Mouse (Mus musculus) gastrocnemius, postnatal 14 days (tissue): ENCODE data around the gene Nufip1. TPM values are rescaled to one million over a fixed set of nuclear protein-coding genes. Genes with fewer than 3 reads are reported as not detected.
A peak's percentile ranks its signal among the peaks of the same experiment; 100 is the strongest.

ENCODE experiments used
- DNase-seq: peaks from one replicate; pipeline ENCODE4 v3.0.0; 2021; ENCODE audit warnings: mixed read lengths
- intact Hi-C: fragments of 180-260 bp; cut with DNase I; formaldehyde crosslinking; loops from one replicate; pipeline ENCODE4 v1.15.1; 2025; ENCODE audit warnings: low total_unique reads
- long read RNA-seq, 2 experiments: library from polyadenylated mRNA; stranded (forward); transcript quantifications; one replicate each; pipeline ENCODE4 v2.0.0; 2021
- total RNA-seq, 2 experiments: library from RNA; stranded (reverse); gene quantifications; 2 replicates each; pipeline ENCODE4 v1.2.3; 2021

The Nufip1 gene
- total RNA-seq: 1 to 10 TPM; 3.6 to 3.8 TPM
- long read RNA-seq, experiment 1, transcript Nufip1-201 (10 exons, 3,974 nt): major isoform, 9 of 9 reads
- long read RNA-seq, experiment 1, partial matches to known transcripts: 0 of 9 reads
- long read RNA-seq, experiment 1, other reads (novel, unspliced or antisense): 0 of 9 reads
- long read RNA-seq, experiment 2, transcript Nufip1-201 (10 exons, 3,974 nt): major isoform, 9 of 10 reads
- long read RNA-seq, experiment 2, partial matches to known transcripts: 0 of 10 reads
- long read RNA-seq, experiment 2, other reads (novel, unspliced or antisense): 1 of 10 reads

GRCm38 (mm10) chr14:76110396-76111221 is at the start of gene Nufip1, which contains the start of gene Gpalpp1:
Gene Nufip1 (plus strand): TSS chr14:76110891.
Gene Gpalpp1 (minus strand): TSS chr14:76110760.
- intact Hi-C loops: no loop called here
- DNase-seq: peak; percentile 85

GRCm38 (mm10) chr14:76067237-76067636 is 43.5 kb upstream of the Nufip1 start:
- intact Hi-C loops: no loop called here
- no peak for DNase-seq

- no peak for DNase-seq
- intact Hi-C loops: no loop called here
Measured at GRCm38 (mm10) chr14:76068296-76068695, 42.4 kb upstream of the Nufip1 start.

GRCm38 (mm10) chr14:76069296-76069695 is 41.4 kb upstream of the Nufip1 start:
- no peak for DNase-seq
- intact Hi-C loops: no loop called here

GRCm38 (mm10) chr14:76072626-76073025 is 38.1 kb upstream of the Nufip1 start:
- no peak for DNase-seq
- intact Hi-C loops: no loop called here

- DNase-seq: no peak
- intact Hi-C loops: no loop called here
Measured at GRCm38 (mm10) chr14:76074206-76074605, 36.5 kb upstream of the Nufip1 start.

- intact Hi-C loops: loop anchor here (5.0 kb wide), 1 partner anchor 193 kb away; no protein-coding TSS in a partner anchor
- DNase-seq: no peak
Measured at GRCm38 (mm10) chr14:76075721-76076120, 35.0 kb upstream of the Nufip1 start.

- DNase-seq: no peak
- intact Hi-C loops: loop anchor here (1.0 to 5.0 kb wide), 2 partner anchors 179 to 194 kb away; no protein-coding TSS in a partner anchor
Measured at GRCm38 (mm10) chr14:76076602-76077001, 34.1 kb upstream of the Nufip1 start.

- peak; percentile 23 for DNase-seq
- intact Hi-C loops: loop anchor here (1.0 to 5.0 kb wide), 2 partner anchors 180 to 195 kb away; no protein-coding TSS in a partner anchor
Measured at GRCm38 (mm10) chr14:76077088-76077491, 33.6 kb upstream of the Nufip1 start.

- intact Hi-C loops: no loop called here
- DNase-seq: peak; percentile 11
Measured at GRCm38 (mm10) chr14:76081451-76081850, 29.2 kb upstream of the Nufip1 start.

- DNase-seq: no peak
- intact Hi-C loops: no loop called here
Measured at GRCm38 (mm10) chr14:76082086-76082636, 28.5 kb upstream of the Nufip1 start.

- DNase-seq: no peak
- intact Hi-C loops: no loop called here
Measured at GRCm38 (mm10) chr14:76084188-76084587, 26.5 kb upstream of the Nufip1 start.

- DNase-seq: no peak
- intact Hi-C loops: no loop called here
Measured at GRCm38 (mm10) chr14:76097244-76097643, 13.4 kb upstream of the Nufip1 start.

- intact Hi-C loops: no loop called here
- no peak for DNase-seq
Measured at GRCm38 (mm10) chr14:76097815-76098214, 12.9 kb upstream of the Nufip1 start.

GRCm38 (mm10) chr14:76099543-76099942 is 11.1 kb upstream of the Nufip1 start:
- DNase-seq: no peak
- intact Hi-C loops: no loop called here

- no peak for DNase-seq
- intact Hi-C loops: no loop called here
Measured at GRCm38 (mm10) chr14:76115744-76116143, 5.1 kb downstream of the Nufip1 start.

- DNase-seq: no peak
- intact Hi-C loops: no loop called here
Measured at GRCm38 (mm10) chr14:76118963-76119362, 8.3 kb downstream of the Nufip1 start.

- intact Hi-C loops: loop anchor here (5.0 to 10.0 kb wide), 2 partner anchors 352 to 884 kb away; no protein-coding TSS in a partner anchor
- no peak for DNase-seq
Measured at GRCm38 (mm10) chr14:76120472-76120871, 9.8 kb downstream of the Nufip1 start.

- intact Hi-C loops: loop anchor here (5.0 to 10.0 kb wide), 2 partner anchors 350 to 883 kb away; no protein-coding TSS in a partner anchor
- DNase-seq: peak; percentile 31
Measured at GRCm38 (mm10) chr14:76121901-76122662, 11.4 kb downstream of the Nufip1 start.
